Mouse (Mus musculus): ENCODE data around the gene Lipk.
A peak's percentile ranks its signal among the peaks of the same experiment; 100 is the strongest.

Lipk gene

DNA sequence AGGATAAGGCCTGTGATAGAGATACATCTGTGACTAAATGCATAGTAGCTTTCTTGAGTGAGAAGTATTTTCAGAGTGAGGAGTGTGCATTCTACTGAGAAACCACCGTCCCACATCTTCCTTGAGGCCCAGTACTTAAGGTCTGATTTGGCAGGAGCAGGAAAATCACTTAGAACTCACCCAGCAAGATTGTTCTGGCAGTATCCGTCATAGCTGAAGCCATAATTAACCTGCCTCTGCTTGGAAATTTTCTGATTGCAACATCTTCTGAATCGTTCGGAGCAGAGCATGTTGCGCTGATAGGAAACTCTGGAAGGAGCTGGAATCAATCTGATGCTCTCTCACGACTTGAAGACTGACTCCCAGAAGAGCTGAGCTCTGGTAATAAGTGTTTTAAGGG, at the start of gene Lipk:
TSS of gene Lipk (plus strand) at position 289 of the 400 bp plus-strand sequence.
- no peak for DNase-seq (ENCODE audit: low read depth)

DNA sequence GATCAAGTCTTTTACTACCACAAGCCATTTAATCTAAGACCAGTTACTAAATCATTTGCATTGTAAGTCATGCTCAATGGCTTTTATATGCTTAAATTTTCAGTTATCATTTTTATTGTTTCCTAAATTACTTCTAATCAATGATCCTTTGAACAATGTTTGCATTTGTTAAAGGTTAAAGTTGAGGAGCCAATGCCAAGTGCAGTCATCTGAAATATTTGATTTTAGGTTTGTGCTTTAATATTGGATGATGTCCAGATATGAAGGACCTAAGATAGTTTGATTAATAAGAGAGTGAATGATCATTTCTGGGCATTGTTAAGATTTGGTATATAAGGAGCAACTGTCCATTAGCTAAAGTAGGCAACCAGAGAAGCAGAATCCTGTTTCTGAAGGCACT, 47.2 kb upstream of the Lipk start, which contains the start of gene Lipf:
TSS of gene Lipf (plus strand) at position 301 of the 400 bp plus-strand sequence.
- no peak for DNase-seq (ENCODE audit: low read depth)

DNA sequence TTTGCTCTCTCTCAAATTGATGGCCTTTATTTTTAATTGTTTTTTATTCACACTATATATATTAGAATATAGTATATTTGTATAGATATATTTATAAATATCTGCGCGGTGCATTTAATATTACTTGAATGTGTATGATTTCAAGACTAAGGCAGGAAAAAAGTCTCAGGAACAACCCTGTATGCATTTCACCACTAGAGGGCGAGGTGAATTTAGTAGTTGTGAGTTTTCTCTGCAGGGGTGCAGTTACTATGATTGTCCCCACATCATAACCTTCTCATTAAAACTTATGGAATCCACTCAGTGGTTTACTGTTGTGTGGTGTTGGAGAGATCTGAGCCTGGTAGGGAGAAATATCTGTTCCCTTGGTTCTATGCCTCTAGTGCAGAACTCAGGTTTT, 29.1 kb upstream of the Lipk start:
- DNase-seq (ENCODE audit: low read depth), result peak; percentile 44

DNA sequence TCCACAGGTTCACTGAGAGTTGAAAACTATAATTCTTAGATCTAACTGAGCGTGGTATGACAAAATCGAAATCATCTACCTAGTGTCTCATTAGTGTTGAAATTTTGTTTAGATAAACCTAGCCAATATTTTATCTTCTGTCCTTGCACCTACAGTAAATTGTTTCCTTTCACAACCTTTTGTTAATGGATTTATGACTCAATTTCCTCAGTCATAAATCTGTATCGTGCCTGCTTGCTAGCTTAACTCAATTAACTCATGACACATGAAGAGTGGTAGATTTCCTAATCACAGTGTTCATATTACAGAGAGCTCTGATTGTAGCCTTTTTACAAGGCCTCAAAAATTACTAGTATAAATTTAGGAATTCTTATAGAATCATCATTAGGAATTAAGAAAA, 25.0 kb upstream of the Lipk start:
- DNase-seq (ENCODE audit: low read depth), result no peak

DNA sequence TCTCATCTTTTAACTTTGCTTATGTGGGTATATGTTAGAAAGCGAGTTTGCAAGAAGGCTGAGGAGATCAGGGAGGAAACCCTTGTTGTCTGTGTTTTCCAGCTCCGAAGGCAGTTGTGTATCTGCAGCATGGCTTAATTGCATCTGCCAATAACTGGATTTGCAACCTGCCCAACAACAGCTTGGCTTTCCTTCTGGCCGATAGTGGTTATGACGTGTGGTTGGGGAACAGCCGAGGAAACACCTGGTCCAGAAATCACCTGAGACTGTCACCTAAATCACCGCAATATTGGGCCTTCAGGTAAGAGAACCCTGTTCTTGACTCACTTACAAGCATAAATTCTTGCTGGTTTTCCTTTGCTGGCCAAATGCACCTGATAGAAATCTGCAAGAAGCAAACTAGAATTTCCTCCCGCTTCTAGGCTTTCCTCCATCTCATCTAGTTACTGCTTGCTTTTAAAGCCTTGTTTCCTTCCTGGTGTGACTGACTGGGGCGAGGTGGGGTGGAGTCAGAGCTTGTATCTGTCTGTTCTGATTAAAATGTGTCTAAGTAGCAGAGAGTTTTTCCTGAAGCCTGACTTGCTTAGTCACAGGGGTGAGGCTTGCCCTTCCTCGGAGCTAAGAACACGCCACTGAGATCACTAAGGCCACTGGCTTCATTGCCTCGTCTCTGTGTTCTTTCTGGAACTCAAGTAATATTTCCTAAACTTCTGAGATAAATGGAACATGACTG, 13.5 kb downstream of the Lipk start:
- no peak for DNase-seq (ENCODE audit: low read depth)

DNA sequence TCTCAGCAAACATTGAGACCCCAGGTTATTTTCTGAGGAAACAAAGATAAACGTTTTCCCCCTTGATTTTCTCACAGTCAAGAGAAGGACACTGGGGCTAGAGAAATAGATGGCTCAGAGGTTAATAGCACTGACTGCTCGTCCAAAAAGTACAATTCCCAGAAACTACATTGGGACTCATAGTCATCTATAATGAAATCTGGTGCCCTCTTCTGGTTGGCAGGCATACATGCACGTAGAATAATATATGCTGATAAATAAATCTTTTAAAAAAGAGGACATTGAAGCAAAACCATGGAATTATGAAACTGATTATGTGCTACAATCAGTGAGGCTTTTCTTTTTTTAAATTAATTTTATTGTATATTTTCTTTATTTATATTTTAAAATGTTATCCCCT, 14.7 kb downstream of the Lipk start:
- peak; percentile 33 for DNase-seq (ENCODE audit: low read depth)

DNA sequence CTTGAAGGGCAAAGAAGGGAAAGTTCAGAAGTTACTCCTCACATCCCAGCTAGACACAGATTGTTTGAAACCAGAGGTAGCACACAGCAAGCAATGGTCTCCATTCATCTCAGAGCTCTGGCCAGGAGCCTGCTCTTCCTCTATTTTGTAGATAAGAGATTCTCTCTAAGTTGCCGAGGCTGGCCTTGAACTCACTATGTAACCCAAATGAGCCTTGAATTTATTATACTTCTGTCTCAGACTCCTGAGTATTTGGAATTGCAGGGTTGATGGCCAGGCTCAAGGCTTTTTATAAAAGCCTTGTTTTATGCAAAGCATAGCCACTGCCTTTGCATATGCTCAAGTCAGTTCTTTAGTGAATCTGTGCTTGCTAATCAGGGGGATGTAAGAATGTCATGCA, 31.6 kb downstream of the Lipk start:
- no peak for DNase-seq (ENCODE audit: low read depth)

DNA sequence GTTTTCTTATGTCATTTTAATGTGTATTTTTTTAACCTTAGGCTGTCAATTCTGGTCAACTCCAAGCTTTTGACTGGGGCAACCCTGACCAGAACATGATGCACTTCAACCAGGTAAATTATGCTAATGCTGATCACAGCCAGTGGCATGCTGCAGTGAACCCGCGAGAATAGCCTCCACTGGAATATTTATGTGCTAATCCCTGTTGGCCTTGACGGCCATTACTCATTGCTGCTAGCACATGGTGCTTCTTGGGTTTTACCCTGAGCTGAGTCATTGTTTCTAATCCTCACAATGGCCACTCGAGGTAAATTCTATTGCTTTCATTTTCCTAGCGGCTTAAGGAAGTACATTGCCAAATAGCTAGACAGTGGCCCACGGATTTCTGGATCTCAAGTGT, 34.9 kb downstream of the Lipk start:
- no peak for DNase-seq (ENCODE audit: low read depth)

DNA sequence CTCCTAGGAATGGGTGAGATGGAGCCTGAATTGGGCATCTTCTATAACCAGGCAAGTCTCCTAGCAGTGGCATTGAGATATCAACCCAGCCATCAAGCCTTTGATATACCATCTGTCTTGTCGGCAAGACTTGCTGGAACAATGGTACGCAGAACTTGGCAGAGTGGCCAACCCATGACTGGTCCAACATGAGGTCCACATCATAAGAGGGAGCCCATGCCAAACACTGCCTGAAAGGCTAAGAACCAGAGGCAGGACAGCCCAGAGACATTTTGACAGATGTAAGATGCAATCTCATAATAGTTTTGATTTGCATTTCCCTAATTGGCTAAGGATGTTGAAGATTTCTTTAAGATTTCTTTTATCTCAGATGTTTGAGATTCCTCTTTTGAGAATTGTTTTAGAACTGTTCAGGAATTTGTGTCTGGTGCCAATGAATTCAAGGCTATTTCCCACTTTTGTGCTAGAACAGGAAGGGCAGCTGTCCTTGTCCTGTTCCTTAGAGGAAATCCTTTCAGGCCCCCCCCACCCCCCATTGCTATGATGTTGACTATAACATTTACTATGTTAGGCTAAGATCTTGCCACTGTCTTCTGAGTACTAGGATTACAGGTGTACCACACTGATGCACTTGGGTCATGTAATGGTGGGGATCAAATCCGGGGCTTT, 41.4 kb downstream of the Lipk start:
- DNase-seq (ENCODE audit: low read depth), result no peak

DNA sequence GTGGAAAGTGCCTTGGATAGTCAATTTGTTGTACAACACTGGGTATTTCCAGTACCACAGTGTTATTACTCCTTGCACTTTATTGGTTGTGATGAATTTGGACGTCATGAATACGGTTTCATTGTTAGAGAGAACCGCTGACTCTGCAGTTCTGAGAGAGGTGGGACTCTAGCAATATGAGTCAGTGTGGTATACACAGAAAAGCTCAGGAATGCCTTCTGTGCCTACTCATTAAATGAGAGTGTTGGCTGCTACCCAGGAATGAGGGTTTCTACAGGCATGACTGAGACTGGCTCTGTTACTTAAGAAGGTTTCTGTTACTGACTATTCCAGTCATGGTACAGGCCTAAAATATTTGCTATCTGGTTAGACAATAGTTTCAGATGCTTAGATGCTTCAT, 43.4 kb downstream of the Lipk start:
- DNase-seq (ENCODE audit: low read depth), result no peak

DNA sequence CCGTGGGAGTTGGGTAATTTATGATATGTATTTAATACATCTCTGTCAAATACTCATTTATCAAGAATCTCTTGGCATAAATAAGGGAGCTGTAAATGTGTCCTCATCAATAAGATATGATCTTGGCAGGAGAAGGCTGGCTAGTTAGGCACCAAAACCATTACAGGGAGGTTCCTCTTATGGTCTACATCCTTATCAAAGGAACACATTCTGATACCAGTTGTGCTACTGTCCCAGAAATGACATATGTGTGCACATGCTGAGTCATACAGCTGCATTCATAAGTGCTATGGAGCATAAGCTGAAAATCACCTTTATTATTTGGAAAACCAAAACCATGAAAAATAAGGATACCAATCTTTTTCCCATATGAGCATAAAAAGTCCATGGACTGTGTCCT, 55.5 kb downstream of the Lipk start:
- no peak for DNase-seq (ENCODE audit: low read depth)

DNA sequence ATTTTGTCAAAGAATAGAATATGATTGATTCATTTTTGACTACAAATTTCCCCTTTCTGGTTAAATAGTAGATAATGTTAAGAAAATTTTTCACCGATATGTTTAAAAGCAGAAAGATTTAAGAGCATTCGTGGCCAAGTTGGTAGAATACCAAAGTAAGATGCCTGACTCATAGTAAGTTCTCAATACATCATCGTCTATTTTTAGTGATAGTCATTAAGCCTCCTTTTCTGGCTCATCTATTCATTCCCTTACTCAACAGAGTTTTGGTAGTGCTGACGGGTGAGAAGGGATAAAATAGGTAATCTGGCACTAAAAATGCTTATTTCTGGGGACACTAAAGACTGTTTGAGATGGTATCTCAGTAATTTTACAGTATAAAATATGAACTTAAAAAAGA, 56.0 kb downstream of the Lipk start:
- no peak for DNase-seq (ENCODE audit: low read depth)

DNA sequence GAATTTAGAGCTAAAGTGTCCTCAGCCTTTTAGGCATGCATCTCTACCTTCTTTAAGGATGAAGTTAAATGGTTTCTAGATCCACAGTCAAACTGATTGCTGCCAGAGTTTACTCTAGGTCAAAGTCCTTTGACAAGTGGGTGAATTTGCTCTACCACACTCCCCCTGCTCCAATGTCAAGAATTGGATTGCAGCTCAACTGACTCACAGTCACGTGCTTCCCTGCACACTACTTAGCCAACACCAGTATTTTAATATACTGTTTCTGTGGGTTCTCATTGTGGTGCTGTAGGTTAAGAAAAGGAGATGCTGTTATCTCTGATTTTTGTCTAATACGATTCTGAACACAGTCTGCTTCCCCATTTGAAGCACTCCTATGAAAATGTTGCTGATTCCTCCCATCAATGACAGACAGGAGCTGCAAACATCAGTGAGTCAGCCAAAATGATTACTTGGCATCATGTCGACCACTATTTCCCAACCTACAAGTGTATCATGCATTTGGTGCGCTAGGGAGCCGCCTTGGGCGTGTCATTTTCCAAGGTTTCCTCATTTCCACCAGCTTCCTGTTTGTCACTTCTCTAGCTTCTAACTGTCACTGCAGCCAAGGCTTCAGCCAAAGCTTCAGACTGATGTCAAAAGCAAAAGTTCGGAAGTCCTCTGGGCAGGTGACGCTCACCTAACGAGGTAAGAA, 58.8 kb downstream of the Lipk start, which contains the start of gene Lipn:
TSS of gene Lipn (plus strand) at position 580 of the 694 bp plus-strand sequence.
- no peak for DNase-seq (ENCODE audit: low read depth)

DNA sequence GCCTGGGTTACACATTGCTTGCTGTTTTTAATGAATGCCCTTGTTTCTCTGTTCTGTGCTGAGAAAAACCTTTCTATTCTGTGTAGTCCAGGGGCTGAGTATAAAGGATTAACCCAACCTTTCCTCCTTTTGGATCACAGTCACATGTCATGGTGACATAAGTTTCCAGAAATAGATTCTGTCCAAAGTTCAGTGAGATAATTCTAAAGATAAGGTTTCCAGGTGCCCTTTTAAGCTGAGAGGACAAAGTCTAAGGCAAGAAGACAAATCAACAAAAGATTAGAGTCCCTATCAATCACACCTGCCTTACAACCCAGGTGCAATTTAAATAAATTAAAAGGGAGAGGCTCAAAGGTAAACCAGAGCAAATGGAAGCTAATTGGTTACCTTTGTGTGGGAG, 66.1 kb downstream of the Lipk start:
- DNase-seq (ENCODE audit: low read depth), result no peak

DNA sequence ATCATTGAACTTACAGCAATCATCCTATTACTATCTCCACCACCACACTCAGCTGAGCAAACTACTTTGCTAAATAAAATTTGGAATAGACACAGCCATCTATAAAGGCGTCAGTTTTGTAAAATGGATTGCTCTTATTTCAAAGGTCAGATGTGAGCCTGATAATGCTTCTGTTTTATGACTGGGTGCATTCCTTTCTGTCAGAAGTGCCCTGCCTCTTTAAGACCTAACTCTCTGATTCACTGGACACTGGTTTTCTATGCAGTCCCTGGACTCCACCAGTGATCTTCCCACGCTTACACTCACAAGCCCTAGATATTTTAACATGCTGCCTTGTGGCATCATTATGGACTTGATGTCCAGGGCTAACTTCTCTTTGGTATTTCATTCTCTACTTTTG, 70.0 kb downstream of the Lipk start:
- DNase-seq (ENCODE audit: low read depth), result no peak

DNA sequence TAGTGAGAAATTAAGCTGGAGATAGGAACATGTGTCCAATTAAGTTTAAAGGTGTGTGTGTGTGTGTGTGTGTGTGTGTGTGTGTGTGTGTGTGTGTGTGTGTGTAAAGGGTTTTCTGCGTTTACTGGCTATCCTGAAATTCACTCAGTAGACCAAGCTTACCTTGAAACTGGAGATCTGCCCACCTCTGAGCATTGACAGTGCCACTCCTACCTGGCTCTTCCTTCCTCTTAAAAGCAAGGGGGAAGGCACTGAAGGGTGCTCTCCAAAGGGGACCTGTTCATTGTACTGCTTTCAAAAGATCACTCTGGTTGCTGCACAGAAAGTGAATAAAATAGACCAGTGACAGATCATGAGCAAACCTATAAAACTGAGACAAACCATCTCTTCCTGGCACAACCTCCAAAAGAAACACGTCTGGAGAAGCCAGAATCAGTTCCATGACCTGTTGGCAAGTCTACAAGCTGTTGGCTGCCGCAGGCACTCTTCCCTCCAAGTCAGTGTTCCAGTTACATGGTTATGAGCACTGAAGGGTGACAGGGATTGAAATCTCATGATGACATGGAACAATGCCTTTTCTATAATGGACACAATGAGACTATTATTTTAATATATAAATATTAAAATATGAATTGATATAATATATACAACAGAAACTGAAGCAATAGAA, 81.1 kb downstream of the Lipk start:
- no peak for DNase-seq (ENCODE audit: low read depth)

DNA sequence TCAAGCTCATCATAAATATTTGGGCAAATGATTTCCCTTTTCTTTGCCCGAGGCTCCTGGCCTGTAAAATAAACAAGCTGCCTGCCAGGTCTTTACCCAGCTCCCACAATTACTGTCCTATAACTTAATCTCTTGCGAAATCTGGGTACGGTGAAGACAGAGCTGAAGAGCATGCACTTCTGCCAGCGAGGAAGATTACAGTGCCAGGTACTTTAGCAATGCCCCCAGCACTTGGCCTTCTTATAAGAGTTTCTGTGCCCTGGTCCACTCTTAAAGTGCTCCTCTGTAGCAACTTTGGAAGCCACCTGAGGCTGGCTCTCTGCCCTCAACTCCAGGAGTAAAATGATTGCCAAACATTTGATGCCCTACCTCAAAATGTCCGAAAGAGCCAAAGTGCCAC, 87.3 kb downstream of the Lipk start:
- DNase-seq (ENCODE audit: low read depth), result no peak

DNA sequence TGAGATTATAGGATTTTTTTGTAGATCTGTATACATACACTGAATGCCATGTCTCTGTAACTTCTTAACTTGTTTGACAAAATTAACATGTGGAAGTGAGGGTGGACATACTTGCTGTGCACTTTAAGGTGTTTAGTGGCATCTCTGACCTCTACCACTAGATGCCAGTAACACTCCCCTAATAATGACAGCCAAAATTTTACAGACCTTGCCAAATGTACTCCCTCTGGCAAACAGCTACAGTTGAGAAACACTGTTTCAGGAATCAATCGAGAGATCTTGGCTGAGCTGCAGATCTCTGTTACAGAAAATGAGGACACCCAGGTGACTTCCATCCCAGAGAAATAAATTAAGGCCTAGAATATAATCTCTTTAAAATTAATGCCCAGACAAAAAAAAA, 88.1 kb downstream of the Lipk start:
- peak; percentile 7 for DNase-seq (ENCODE audit: low read depth)
